Mouse (Mus musculus): ENCODE measurements around the gene Insrr.

- no peak for TF ChIP-seq CTCF (IDR thresholded peaks at IDR 0.05; ENCODE audit: extremely low read depth, insufficient read depth, insufficient read length, insufficient replicate concordance)
- TF ChIP-seq POLR2A (IDR thresholded peaks at IDR 0.05; ENCODE audit: low read depth, low read length): no peak
Measured at GRCm38 (mm10) chr3:87763683-87764289, 33.0 kb upstream of the Insrr start.
